Mouse (Mus musculus) thymus, postnatal 10 days (tissue): Measurements from ENCODE around the gene Ces2f.
"Not testable (repeated sequence)": the region's sequence is repeated elsewhere in the genome, so short reads cannot be mapped to it uniquely, and the experiment has no call there.

ENCODE experiments used
- DNase-seq, 2 experiments: peaks; one replicate each; pipeline ENCODE4 v3.0.0; 2021; ENCODE audit warnings: low spot score in 2 of 2

Ces2f gene

GRCm38 (mm10) chr8:104947056-104947455 is at the start of gene Ces2f:
Gene Ces2f (plus strand): TSS chr8:104947356.
- no peak for DNase-seq

- DNase-seq, result no peak
Measured at GRCm38 (mm10) chr8:104901746-104902145, 45.4 kb upstream of the Ces2f start.

- DNase-seq, result no peak
Measured at GRCm38 (mm10) chr8:104907111-104907510, 40.0 kb upstream of the Ces2f start.

- not testable (repeated sequence) for DNase-seq
Measured at GRCm38 (mm10) chr8:104909021-104909420, 38.1 kb upstream of the Ces2f start.

GRCm38 (mm10) chr8:104909651-104910050 is 37.5 kb upstream of the Ces2f start:
- DNase-seq, result not testable (repeated sequence)

- no peak for DNase-seq
Measured at GRCm38 (mm10) chr8:104925972-104926596, 21.1 kb upstream of the Ces2f start, which contains the start of gene Ces2e. Gene Ces2e (plus strand): TSS chr8:104926260.

- DNase-seq, result no peak
Measured at GRCm38 (mm10) chr8:104927301-104927700, 19.9 kb upstream of the Ces2f start.

- DNase-seq, result no peak
Measured at GRCm38 (mm10) chr8:104944665-104945064, 2.5 kb upstream of the Ces2f start.

GRCm38 (mm10) chr8:104949031-104949430 is 1.9 kb downstream of the Ces2f start:
- no peak for DNase-seq

- no peak for DNase-seq
Measured at GRCm38 (mm10) chr8:104961537-104961961, 14.4 kb downstream of the Ces2f start, which contains the start of gene Ces2g. Gene Ces2g (plus strand): TSS chr8:104961718.

GRCm38 (mm10) chr8:104962229-104962901 is 15.2 kb downstream of the Ces2f start:
- DNase-seq, result no peak

GRCm38 (mm10) chr8:104963375-104963894 is 16.3 kb downstream of the Ces2f start:
- no peak for DNase-seq

- DNase-seq, result no peak
Measured at GRCm38 (mm10) chr8:104984126-104984525, 37.0 kb downstream of the Ces2f start.

GRCm38 (mm10) chr8:104984942-104985341 is 37.8 kb downstream of the Ces2f start:
- no peak for DNase-seq

GRCm38 (mm10) chr8:104998191-104998590 is 51.0 kb downstream of the Ces2f start:
- DNase-seq, result no peak

- DNase-seq, result no peak
Measured at GRCm38 (mm10) chr8:104999183-104999582, 52.0 kb downstream of the Ces2f start.

GRCm38 (mm10) chr8:105000586-105000985 is 53.4 kb downstream of the Ces2f start, which contains the start of gene Ces2h:
Gene Ces2h (plus strand): TSS chr8:105000853.
- no peak for DNase-seq
